Mouse (Mus musculus) urinary bladder, postnatal 14 days (tissue): ENCODE measurements around the gene Olfr503.
"Not testable (repeated sequence)": the region's sequence is repeated elsewhere in the genome, so short reads cannot be mapped to it uniquely, and the experiment has no call there.

ENCODE experiments used
- DNase-seq: peaks from one replicate; pipeline ENCODE4 v3.0.0; 2021; ENCODE audit warnings: low spot score

The Olfr503 gene

GRCm38 (mm10) chr7:108544227-108544626 is at the start of gene Olfr503:
Gene Olfr503, plus strand, starts transcription at chr7:108544527.
- not testable (repeated sequence) for DNase-seq

GRCm38 (mm10) chr7:108524965-108525364 is 19.4 kb upstream of the Olfr503 start, which contains the start of gene Olfr502:
Gene Olfr502, minus strand, starts transcription at chr7:108525065.
- no peak for DNase-seq

DNA sequence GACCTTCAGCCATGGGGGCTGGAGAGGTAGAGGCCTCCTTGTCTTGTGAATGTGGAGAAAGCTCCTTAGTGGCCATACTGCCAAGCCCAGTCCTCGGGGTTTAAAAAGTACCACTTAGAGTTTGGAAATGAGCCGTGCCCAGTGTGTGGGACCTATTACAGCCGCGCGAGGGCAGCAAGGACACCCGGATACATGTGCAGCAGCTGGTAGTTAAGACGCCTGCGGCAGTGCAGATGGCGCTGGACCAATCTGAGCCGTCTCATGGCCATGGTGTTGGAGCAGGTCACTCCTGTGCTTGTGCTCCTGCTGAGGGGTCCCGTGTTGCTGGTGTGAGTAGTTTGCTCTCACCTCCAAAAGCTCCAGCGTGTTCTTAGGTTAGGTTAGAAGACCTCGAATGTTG is 1.9 kb upstream of the Olfr503 start:
- no peak for DNase-seq

DNA sequence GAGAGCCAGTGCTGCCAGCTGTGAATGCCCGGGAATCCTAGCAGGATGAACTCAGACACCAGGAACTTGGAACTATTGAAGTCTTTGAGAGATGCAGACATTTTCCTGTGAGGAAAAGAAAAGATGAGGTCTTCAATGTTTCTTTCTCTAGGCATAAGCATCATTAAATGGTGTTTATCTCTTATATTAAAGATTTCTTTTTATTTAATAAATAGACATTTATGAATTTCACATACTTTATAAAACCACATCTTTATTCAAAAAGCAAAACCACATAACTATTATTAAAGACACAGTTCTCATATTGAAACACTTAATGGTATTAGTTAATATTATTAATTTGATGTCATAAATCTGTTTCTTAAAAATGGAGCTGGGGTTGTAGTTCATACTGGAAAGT is 21.4 kb downstream of the Olfr503 start, which contains the start of gene Olfr504:
Gene Olfr504, minus strand, starts transcription at position 101 of the 400 bp plus-strand sequence.
- DNase-seq = no peak

- DNase-seq = no peak
Measured at GRCm38 (mm10) chr7:108589797-108590196, 45.5 kb downstream of the Olfr503 start.
